ENCODE assay signal across 8 mouse cellular contexts in the genomic region with DNA sequence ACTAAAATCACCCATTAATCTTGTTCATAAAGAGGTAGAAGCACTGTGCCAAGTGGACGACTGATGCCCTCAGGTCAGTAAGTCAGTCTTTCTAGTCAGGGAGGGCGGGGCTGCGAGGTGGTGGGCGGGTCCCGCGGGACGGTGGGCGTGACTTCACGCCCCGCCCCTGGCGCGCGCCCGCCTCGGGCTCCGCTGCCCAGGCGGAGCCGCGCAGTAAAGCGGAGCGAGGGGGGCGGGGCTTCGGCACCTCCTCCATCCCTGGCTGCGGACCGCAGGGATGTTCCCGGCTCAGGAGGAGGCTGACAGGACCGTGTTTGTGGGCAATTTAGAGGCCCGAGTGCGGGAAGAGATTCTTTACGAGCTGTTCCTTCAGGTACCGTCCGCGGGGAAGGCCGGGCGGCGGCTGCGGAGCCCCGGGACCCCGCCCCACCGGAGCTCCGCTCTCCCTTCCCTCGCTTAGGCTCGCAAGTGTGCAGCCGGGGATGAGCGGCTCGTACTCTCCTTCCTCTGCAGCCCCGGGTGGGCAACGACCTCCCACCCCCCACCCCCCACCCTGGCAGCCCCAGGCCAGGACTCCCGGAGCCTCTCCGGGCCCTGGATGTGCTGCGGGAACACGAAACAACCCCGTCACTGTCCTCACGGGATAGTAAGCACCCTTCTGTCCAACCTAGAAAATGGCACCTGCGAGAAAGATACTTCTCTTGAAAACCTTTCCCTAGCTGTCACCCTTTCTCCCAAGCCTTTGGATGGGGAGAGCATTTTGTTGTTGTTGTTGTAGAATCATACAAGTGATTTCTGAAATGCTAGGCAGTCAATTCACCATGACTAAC. TPM values are rescaled to one million over a fixed set of nuclear protein-coding genes. Genes with fewer than 3 reads are reported as not detected.
DNase-seq lines count a peak whose midpoint lies in the region; ATAC-seq and TF ChIP-seq lines count a peak whose summit lies in the region.

A gene (plus strand): TSS at position 174 of the 830 bp plus-strand sequence.

- intact Hi-C loops in heart, postnatal 10 days (cut with DNase I), result no loop called here

- no peak for TF ChIP-seq CTCF in ES-Bruce4 (IDR thresholded peaks at IDR 0.05; ENCODE audit: low read depth, low read length)
- no peak for TF ChIP-seq CTCF in stomach, postnatal 0 days (IDR thresholded peaks at IDR 0.05; ENCODE audit: low read depth)

- H3K4me2 ChIP-seq in forebrain, embryonic 14.5 days (ENCODE audit: low read length), result peak within 1 kb of the TSS; percentile 71
- peak within 1 kb of the TSS; percentile 94 for H3K4me2 ChIP-seq in liver, embryonic 16.5 days (ENCODE audit: low read depth, low read length)
- peak within 1 kb of the TSS; percentile 85 for H3K4me2 ChIP-seq in neural tube, embryonic 12.5 days (replicated peaks)
- H3K4me2 ChIP-seq in stomach, postnatal 0 days (replicated peaks; ENCODE audit: low read depth), result peak within 1 kb of the TSS; percentile 94

- H3K4me1 ChIP-seq in ES-Bruce4 (ENCODE audit: control insufficient read depth, insufficient read depth, low read length), result no peaks in the 10 kb centered on the region
- 0 out of 2 replicates have a peak, but pooled peaks cover 3% of the 10 kb centered on the region for H3K4me1 ChIP-seq in forebrain, embryonic 14.5 days (ENCODE audit: control insufficient read depth, insufficient read depth, low read length)
- H3K4me1 ChIP-seq in liver, embryonic 16.5 days (ENCODE audit: control insufficient read depth, low read depth, low read length), result peaks cover 5% of the 10 kb centered on the region; the same call in 1 of the 2 replicates
- H3K4me1 ChIP-seq in neural tube, embryonic 12.5 days, result peaks cover 5% of the 10 kb centered on the region
- H3K4me1 ChIP-seq in stomach, postnatal 0 days (replicated peaks; ENCODE audit: control insufficient read depth, insufficient read depth), result no peaks in the 10 kb centered on the region

- no peak for TF ChIP-seq EP300 in ES-Bruce4 (IDR thresholded peaks at IDR 0.05; ENCODE audit: insufficient read depth, low read depth, low read length)
- TF ChIP-seq EP300 in stomach, postnatal 0 days (optimal IDR thresholded peaks at IDR 0.05), result no peak

- no peaks in the 10 kb centered on the region for H3K9me3 ChIP-seq in ES-Bruce4 (replicated peaks; ENCODE audit: control insufficient read depth, insufficient read depth, low read length, poor library complexity, severe bottlenecking)
- no peaks in the 10 kb centered on the region for H3K9me3 ChIP-seq in forebrain, embryonic 14.5 days (replicated peaks; ENCODE audit: control insufficient read depth, low read length)
- H3K9me3 ChIP-seq in liver, embryonic 16.5 days (replicated peaks; ENCODE audit: control insufficient read depth, low read length), result no peaks in the 10 kb centered on the region
- no peaks in the 10 kb centered on the region for H3K9me3 ChIP-seq in neural tube, embryonic 12.5 days
- no peaks in the 10 kb centered on the region for H3K9me3 ChIP-seq in stomach, postnatal 0 days (ENCODE audit: control insufficient read depth, low read length)

- TF ChIP-seq POLR2A in ES-Bruce4 (IDR thresholded peaks at IDR 0.05; ENCODE audit: insufficient read depth, low read length), result no peak

- H3K36me3 ChIP-seq in ES-Bruce4 (ENCODE audit: control insufficient read depth, insufficient read depth, low read length, poor library complexity, severe bottlenecking), result no peaks in the 10 kb centered on the region
- H3K36me3 ChIP-seq in forebrain, embryonic 14.5 days (ENCODE audit: control insufficient read depth, insufficient read depth, low read length), result no peaks in the 10 kb centered on the region
- no peaks in the 10 kb centered on the region for H3K36me3 ChIP-seq in liver, embryonic 16.5 days (ENCODE audit: control insufficient read depth, insufficient read depth)
- no peaks in the 10 kb centered on the region for H3K36me3 ChIP-seq in neural tube, embryonic 12.5 days
- no peaks in the 10 kb centered on the region for H3K36me3 ChIP-seq in stomach, postnatal 0 days (ENCODE audit: control insufficient read depth, insufficient read depth, low read length)

- H3K27ac ChIP-seq in ES-Bruce4 (ENCODE audit: insufficient read depth, low read length), result no peak within 1 kb of the TSS
- H3K27ac ChIP-seq in forebrain, embryonic 14.5 days (ENCODE audit: low read depth, low read length), result no peak within 1 kb of the TSS
- H3K27ac ChIP-seq in liver, embryonic 16.5 days (ENCODE audit: low read length), result no peak within 1 kb of the TSS
- H3K27ac ChIP-seq in neural tube, embryonic 12.5 days, result no peak within 1 kb of the TSS
- H3K27ac ChIP-seq in stomach, postnatal 0 days (replicated peaks), result no peak within 1 kb of the TSS

- under 1% methylated on average over 46 of the region's 55 CpGs for WGBS in forebrain, embryonic 14.5 days
- WGBS in large intestine, adult 2 months, result under 1% methylated on average over 55 of the region's 55 CpGs
- WGBS in liver, embryonic 16.5 days (ENCODE audit: insufficient replicate concordance), result under 1% methylated on average over 49 of the region's 55 CpGs
- WGBS in neural tube, embryonic 12.5 days, result under 1% methylated on average over 55 of the region's 55 CpGs
- under 1% methylated on average over 55 of the region's 55 CpGs for WGBS in stomach, postnatal 0 days

- H3K9ac ChIP-seq in ES-Bruce4 (ENCODE audit: low read depth, poor library complexity, severe bottlenecking), result peak within 1 kb of the TSS; percentile 76
- peak within 1 kb of the TSS; percentile 72 for H3K9ac ChIP-seq in forebrain, embryonic 14.5 days (ENCODE audit: low read length)
- peak within 1 kb of the TSS; percentile 43 for H3K9ac ChIP-seq in liver, embryonic 16.5 days (ENCODE audit: low read depth, low read length)
- H3K9ac ChIP-seq in neural tube, embryonic 12.5 days, result peak within 1 kb of the TSS; percentile 65; the same call in 1 of the 2 replicates
- peak within 1 kb of the TSS; percentile 51 for H3K9ac ChIP-seq in stomach, postnatal 0 days (ENCODE audit: low read length)

- peak within 1 kb of the TSS; percentile 90 for H3K4me3 ChIP-seq in ES-Bruce4 (ENCODE audit: low read depth, low read length)
- H3K4me3 ChIP-seq in forebrain, embryonic 14.5 days (ENCODE audit: low read depth, low read length), result peak within 1 kb of the TSS; percentile 71
- H3K4me3 ChIP-seq in liver, embryonic 16.5 days (ENCODE audit: low read depth, low read length), result peak within 1 kb of the TSS; percentile 70
- H3K4me3 ChIP-seq in neural tube, embryonic 12.5 days, result peak within 1 kb of the TSS; percentile 74
- H3K4me3 ChIP-seq in stomach, postnatal 0 days (ENCODE audit: low read depth, low read length), result peak within 1 kb of the TSS; percentile 69

- peak; percentile 97 for ATAC-seq in forebrain, embryonic 14.5 days
- peak; percentile 98 for ATAC-seq in liver, embryonic 16.5 days (ENCODE audit: low read depth)
- peak; percentile 97 for ATAC-seq in neural tube, embryonic 12.5 days (ENCODE audit: low FRiP score, low read depth)
- ATAC-seq in stomach, postnatal 0 days (ENCODE audit: low FRiP score, low TSS enrichment), result peak; percentile 99

- peaks cover 1% of the 10 kb centered on the region; the same call in 1 of the 2 replicates for H3K27me3 ChIP-seq in ES-Bruce4 (ENCODE audit: control insufficient read depth, insufficient read depth, low read length, poor library complexity, severe bottlenecking)
- H3K27me3 ChIP-seq in forebrain, embryonic 14.5 days (replicated peaks; ENCODE audit: control insufficient read depth, insufficient read depth, low read length), result no peaks in the 10 kb centered on the region
- no peaks in the 10 kb centered on the region for H3K27me3 ChIP-seq in liver, embryonic 16.5 days (ENCODE audit: control insufficient read depth, insufficient read depth, low read depth, low read length)
- H3K27me3 ChIP-seq in neural tube, embryonic 12.5 days (replicated peaks), result no peaks in the 10 kb centered on the region
- no peaks in the 10 kb centered on the region for H3K27me3 ChIP-seq in stomach, postnatal 0 days (ENCODE audit: control insufficient read depth, insufficient read depth, low read length)

- peak; percentile 80 for DNase-seq in cerebellum, adult 11-12 months
- DNase-seq in forebrain, embryonic 14.5 days (ENCODE audit: low spot score), result peak; percentile 83
- peak; percentile 74 to 77 for DNase-seq in heart, postnatal 10 days
- peak; percentile 14 for DNase-seq in large intestine, adult 2 months (ENCODE audit: low read depth, low spot score)
- peak; percentile 84 for DNase-seq in stomach, postnatal 0 days (ENCODE audit: low spot score)

RNA-seq across cellular contexts. Expression of the gene that starts here (rescaled TPM):
- 0.58 and 0.61 TPM in 2 replicates for polyA plus RNA-seq in ES-Bruce4 (2011; ENCODE audit: insufficient read depth, insufficient read length, low read depth, missing spikeins)
- 0.82 and 1.1 TPM in 2 replicates for polyA plus RNA-seq in forebrain, embryonic 14.5 days (2014; fragmentation: Nextera tagmentation; extraction: Ambion mirVana)
- total RNA-seq in heart, postnatal 10 days (2021), result under 1 TPM in 1 of 2 experiments, not detected in 1; 0.17 TPM
- 0.05 and 0.10 TPM in 2 replicates for polyA plus RNA-seq in large intestine, adult 2 months (2012; rRNA removed)
- not detected in 2 replicates for polyA plus RNA-seq in liver, embryonic 16.5 days (2015; fragmentation: Nextera tagmentation; extraction: Ambion mirVana)
- 0.97 and 1.3 TPM in 2 replicates for polyA plus RNA-seq in neural tube, embryonic 12.5 days (2016; fragmentation: Nextera tagmentation; extraction: Ambion mirVana)
- polyA plus RNA-seq in stomach, postnatal 0 days (2015; fragmentation: Nextera tagmentation; extraction: Ambion mirVana), result 0.44 and 0.63 TPM in 2 replicates

Comparison
In these comparisons a context has a peak if more than half of its experiments do, and no peak if none do; other contexts are left out.
1. Peak in DNase-seq in heart, postnatal 10 days; RNA of the gene not detected or under 1 TPM.
2. Peak in DNase-seq in large intestine, adult 2 months; RNA of the gene not detected or under 1 TPM.
3. Peak in ATAC-seq, H3K4me3 ChIP-seq, H3K9ac ChIP-seq and H3K4me2 ChIP-seq in liver, embryonic 16.5 days; RNA of the gene not detected or under 1 TPM.
4. Peak in DNase-seq, ATAC-seq, H3K4me3 ChIP-seq, H3K9ac ChIP-seq and H3K4me2 ChIP-seq in stomach, postnatal 0 days; RNA of the gene not detected or under 1 TPM.
5. DNase-seq: peak in every context shown above with its lines; median percentile 84 in stomach, postnatal 0 days; 83 in forebrain, embryonic 14.5 days; 80 in cerebellum, adult 11-12 months; 76 in heart, postnatal 10 days; 14 in large intestine, adult 2 months.